Mouse (Mus musculus) kidney, adult 11 months (tissue): ENCODE data around the gene Hnrnpl.
A peak's percentile ranks its signal among the peaks of the same experiment; 100 is the strongest.

ENCODE experiments used
- DNase-seq: peaks from one replicate; pipeline ENCODE4 v3.0.0; 2022

Gene Hnrnpl

GRCm38 (mm10) chr7:28814306-28815034, 6.1 kb downstream of the Hnrnpl start:
- no peak for DNase-seq

GRCm38 (mm10) chr7:28815230-28815629, 6.9 kb downstream of the Hnrnpl start:
- DNase-seq: no peak

GRCm38 (mm10) chr7:28816201-28816600, 7.9 kb downstream of the Hnrnpl start:
- DNase-seq: no peak

GRCm38 (mm10) chr7:28816920-28817319, 8.6 kb downstream of the Hnrnpl start:
- DNase-seq: no peak

GRCm38 (mm10) chr7:28817524-28817923, 9.2 kb downstream of the Hnrnpl start:
- no peak for DNase-seq

GRCm38 (mm10) chr7:28817957-28818356, 9.6 kb downstream of the Hnrnpl start:
- no peak for DNase-seq

- DNase-seq: no peak
Measured at GRCm38 (mm10) chr7:28818436-28818835, 10.1 kb downstream of the Hnrnpl start.

GRCm38 (mm10) chr7:28818861-28819452, 10.6 kb downstream of the Hnrnpl start:
- DNase-seq: no peak

- no peak for DNase-seq
Measured at GRCm38 (mm10) chr7:28819571-28819970, 11.2 kb downstream of the Hnrnpl start.

- DNase-seq: peak; percentile 64
Measured at GRCm38 (mm10) chr7:28820358-28821260, 12.3 kb downstream of the Hnrnpl start.

GRCm38 (mm10) chr7:28821261-28821831, 13.0 kb downstream of the Hnrnpl start:
- DNase-seq: no peak

- no peak for DNase-seq
Measured at GRCm38 (mm10) chr7:28822556-28822955, 14.2 kb downstream of the Hnrnpl start.

- DNase-seq: no peak
Measured at GRCm38 (mm10) chr7:28822993-28823903, 14.9 kb downstream of the Hnrnpl start.

- DNase-seq: no peak
Measured at GRCm38 (mm10) chr7:28823932-28824331, 15.6 kb downstream of the Hnrnpl start.

- DNase-seq: peak; percentile 97
Measured at GRCm38 (mm10) chr7:28824941-28825685, 16.8 kb downstream of the Hnrnpl start, which contains the start of gene Ech1. Gene Ech1, plus strand, starts transcription at chr7:28825217.

GRCm38 (mm10) chr7:28825686-28826401, 17.5 kb downstream of the Hnrnpl start:
- peak; percentile 61 for DNase-seq

GRCm38 (mm10) chr7:28826402-28826772, 18.0 kb downstream of the Hnrnpl start:
- no peak for DNase-seq

- DNase-seq: peak; percentile 65
Measured at GRCm38 (mm10) chr7:28827338-28827737, 19.0 kb downstream of the Hnrnpl start.

- peak; percentile 62 for DNase-seq
Measured at GRCm38 (mm10) chr7:28829821-28830220, 21.5 kb downstream of the Hnrnpl start.

- DNase-seq: no peak
Measured at GRCm38 (mm10) chr7:28830981-28831380, 22.6 kb downstream of the Hnrnpl start.
